Mouse (Mus musculus): ENCODE data around the gene Rnf151.
A peak's percentile ranks its signal among the peaks of the same experiment; 100 is the strongest.

The Rnf151 gene

DNA sequence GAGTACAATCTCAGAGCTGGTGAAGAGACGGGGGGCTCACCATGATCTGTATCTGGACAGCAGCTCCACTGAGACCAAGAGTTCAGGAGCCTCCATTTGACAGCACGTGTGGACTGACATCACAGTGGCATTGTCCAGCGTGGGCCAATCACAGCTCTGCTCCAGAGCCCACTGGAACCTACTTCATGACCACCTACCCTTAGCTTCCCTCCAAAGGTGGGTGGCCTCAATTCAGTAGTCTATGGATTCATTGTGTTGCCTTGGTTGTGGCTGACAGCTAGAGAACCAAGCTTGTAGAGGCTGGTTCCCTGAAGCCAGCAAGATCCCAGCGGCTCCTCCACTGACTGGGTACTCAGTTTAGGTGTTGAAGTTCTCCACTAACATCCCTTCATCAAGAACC, at the start of gene Rnf151, which contains the start of gene Rps2:
Gene Rnf151 (minus strand): TSS at position 121 of the 400 bp plus-strand sequence.
Gene Rps2 (plus strand): TSS at position 174 of the 400 bp plus-strand sequence.
- DNase-seq (ENCODE audit: low spot score): no peak

- no peak for DNase-seq (ENCODE audit: low spot score)
Observed at GRCm38 (mm10) chr17:24766266-24766875, 48.5 kb upstream of the Rnf151 start.

- DNase-seq (ENCODE audit: low spot score): no peak
Observed at GRCm38 (mm10) chr17:24765016-24765905, 47.4 kb upstream of the Rnf151 start.

- DNase-seq (ENCODE audit: low spot score): no peak
Observed at GRCm38 (mm10) chr17:24761121-24761520, 43.3 kb upstream of the Rnf151 start.

- no peak for DNase-seq (ENCODE audit: low spot score)
Observed at GRCm38 (mm10) chr17:24757394-24757793, 39.5 kb upstream of the Rnf151 start.

DNA sequence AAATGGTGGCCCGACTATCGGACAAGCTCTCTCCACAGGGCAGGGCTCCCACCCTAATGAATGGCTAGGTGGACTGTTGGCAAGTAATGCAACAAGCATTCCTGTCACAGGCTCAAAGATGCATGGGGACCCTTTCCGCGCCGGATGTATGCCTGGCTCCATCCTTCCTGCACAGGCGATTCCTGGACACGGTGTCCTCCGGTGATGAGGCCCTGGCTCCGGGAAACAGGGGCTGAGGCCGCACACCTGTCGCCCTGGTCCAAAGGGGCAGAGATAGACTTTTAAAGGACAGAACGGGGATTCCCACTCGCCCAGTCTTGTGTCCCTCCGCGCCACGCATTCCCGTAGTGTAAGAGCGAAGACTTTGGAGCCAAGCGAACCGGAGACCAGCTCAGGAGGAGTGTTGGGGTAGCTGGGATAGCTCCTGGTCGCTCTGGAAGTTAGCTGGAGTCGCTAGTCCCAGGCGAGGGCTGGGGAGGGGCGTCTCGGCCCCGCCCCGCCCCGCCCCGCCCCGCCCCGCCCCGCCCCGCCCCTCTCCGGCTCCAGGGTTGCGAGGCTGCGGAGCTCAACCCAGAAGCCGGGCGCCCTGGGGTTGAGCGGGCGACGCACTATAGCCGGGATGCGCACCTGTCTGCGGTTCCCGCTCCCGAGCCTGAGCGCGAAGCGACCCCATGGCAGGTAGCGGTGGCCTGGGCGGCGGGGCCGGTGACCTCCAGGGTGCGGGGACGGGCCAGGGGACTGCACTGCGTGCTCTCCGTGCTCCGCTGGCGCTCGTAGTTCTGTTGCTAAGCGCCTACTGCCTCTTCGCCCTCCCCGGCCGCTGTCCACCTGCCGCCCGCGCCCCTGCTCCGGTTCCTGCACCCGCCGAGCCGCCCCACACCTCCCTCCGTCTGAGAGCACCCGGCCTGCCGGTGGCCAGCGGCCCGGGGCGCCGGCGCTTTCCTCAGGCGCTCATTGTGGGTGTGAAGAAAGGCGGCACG, 34.8 kb upstream of the Rnf151 start, which contains the start of gene Hs3st6:
Gene Hs3st6 (plus strand): TSS at position 574 of the 980 bp plus-strand sequence.
- DNase-seq (ENCODE audit: low spot score): no peak

GRCm38 (mm10) chr17:24751528-24751927, 33.7 kb upstream of the Rnf151 start:
- DNase-seq (ENCODE audit: low spot score): no peak

GRCm38 (mm10) chr17:24746986-24747385, 29.1 kb upstream of the Rnf151 start:
- no peak for DNase-seq (ENCODE audit: low spot score)

GRCm38 (mm10) chr17:24745526-24746497, 27.9 kb upstream of the Rnf151 start:
- peak; percentile 91 for DNase-seq (ENCODE audit: low spot score)

GRCm38 (mm10) chr17:24744381-24744780, 26.5 kb upstream of the Rnf151 start:
- no peak for DNase-seq (ENCODE audit: low spot score)

DNA sequence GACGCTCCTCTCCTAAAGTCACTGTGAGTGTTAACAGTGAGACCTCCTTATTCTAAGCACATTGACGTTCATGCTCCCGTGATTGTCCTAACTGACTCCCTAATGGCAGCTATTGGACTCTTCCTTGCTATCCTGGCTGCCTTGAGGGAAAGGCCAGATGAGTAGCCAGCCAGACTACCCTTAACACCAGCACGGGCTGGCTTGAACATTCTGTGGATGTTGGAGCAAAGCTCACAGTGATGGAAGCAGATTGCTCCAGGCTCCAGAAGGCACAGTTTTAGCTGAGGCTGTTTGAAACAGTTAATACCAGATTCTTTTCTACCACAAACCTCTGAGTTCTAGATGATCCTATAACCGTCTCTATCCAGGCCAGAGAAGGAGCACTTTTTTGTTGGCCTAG, 26.0 kb upstream of the Rnf151 start:
- DNase-seq (ENCODE audit: low spot score): no peak

DNA sequence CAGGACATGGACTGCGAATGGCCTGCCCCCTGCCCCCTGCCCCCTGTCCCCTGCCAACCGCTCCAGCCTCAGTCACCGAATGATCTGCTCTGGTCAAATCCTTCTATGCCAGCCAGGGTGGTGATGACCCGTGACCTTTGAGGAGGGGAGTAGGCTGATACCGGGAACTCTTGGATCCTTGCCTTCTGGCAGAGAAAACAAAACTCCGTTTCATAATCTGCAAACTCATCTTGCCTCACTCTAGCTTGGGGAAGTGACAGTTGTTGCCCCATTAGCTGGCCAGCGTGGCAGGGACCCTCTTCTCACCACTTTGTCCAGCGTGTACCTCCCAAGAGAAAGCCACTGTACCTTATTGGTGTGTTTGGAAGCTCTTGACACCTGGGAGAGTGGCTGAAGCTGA, 24.4 kb upstream of the Rnf151 start:
- peak; percentile 53 for DNase-seq (ENCODE audit: low spot score)

GRCm38 (mm10) chr17:24739926-24740325, 22.1 kb upstream of the Rnf151 start:
- no peak for DNase-seq (ENCODE audit: low spot score)

DNA sequence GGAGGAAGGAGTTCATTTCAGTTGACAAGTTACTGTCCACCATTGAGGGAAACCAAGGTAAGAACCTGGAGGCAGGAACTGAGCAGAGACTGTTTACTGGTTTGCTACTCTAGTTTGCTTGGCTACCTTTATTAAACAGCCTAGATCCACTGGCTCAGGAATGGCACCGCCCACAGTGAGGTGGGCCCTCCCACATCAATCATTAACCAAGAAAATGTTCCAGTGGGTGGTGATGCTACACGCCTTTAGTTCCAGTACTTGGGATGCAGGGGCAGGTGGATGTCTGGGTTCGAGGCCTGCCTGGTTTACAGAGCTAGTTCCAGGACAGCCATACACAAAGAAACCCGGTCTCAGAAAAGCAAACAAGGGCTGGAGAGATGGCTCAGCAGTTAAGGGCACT, 20.4 kb upstream of the Rnf151 start:
- no peak for DNase-seq (ENCODE audit: low spot score)

DNA sequence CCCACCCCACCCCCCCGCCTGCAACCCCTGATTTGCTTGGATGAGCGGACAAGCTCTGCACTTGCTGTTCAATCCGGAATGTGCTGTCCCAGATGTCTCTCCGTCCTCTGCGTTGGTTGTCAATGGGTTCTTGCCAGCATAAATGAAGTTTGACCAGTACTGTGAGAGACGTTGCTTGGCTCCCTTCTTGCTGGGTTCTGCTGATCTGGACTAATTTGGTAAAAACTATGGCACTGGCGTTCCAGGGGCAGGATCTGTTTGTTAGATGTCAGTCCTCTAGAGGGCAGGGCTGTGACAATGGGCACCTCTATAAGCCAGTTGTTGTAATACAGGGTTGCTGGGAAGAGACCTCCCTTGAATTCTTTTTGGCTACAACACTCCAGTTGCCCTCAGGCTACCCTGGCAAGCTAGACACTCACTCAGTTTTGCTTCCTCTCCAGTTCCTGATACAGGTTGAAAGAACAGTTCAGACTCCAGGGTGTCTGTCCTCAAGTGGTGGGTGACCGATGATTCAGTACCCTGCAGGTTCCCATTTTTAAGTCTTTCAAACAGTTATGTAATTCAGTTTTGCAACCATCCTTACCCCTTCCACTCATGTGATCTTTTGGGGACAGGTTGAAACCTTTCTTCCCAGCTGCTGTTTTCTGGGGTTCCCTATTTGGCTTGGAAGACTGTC, 19.4 kb upstream of the Rnf151 start:
- DNase-seq (ENCODE audit: low spot score): no peak

DNA sequence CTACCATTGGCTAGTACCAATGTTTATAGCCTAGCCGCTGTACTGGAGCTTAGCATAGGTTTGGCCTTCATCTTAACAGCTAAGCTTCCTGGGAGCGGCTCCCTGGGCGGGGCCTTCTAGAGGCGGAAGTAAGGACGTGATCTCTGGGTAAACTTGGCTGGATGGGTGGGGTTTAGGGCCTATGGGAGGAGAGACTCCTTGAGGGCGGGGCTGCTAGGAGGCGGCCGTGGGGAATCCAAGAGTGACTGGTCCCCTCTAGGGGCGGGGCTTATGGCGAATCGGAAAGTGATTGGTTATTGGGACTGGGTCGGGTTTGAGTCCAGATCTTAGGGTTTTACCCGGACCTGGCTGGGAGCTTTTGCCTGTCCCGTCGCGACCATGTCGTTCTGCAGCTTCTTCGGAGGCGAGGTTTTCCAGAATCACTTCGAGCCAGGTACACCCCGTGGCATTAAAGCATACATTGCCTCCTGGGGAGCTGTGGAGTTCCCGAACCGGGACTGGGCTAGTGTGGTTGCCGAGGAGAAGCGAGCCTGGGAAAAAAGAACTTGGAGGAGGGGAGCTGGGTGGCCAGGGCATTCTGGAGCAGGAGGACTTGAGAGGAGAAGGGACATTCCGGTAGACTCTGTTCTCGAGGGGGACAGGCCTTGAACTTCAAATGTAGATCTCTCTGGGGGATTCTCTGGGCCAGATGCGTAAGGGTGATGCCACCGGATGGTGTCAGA, 18.6 kb upstream of the Rnf151 start, which contains the start of gene Msrb1:
Gene Msrb1 (plus strand): TSS at position 313 of the 722 bp plus-strand sequence.
- peak; percentile 96 for DNase-seq (ENCODE audit: low spot score)

DNA sequence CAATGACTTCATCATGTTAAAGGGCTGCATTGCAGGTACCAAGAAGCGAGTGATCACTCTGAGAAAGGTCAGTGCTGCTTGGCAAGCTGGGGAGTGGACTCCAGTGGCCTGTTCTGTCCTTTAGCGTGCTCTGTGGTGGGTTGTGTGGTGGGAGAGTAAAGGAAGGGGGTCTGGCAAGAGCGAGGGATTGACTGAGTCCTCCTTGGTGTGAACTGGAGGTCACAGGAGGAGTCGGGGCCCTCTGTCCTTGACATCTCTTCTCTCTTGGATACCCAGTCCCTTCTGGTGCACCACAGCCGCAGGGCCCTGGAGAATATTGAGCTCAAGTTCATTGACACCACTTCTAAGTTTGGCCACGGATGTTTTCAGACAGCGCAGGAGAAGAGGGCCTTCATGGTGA, 17.6 kb upstream of the Rnf151 start:
- DNase-seq (ENCODE audit: low spot score): no peak

GRCm38 (mm10) chr17:24734513-24734912, 16.6 kb upstream of the Rnf151 start:
- no peak for DNase-seq (ENCODE audit: low spot score)

- DNase-seq (ENCODE audit: low spot score): no peak
Observed at GRCm38 (mm10) chr17:24733434-24734050, 15.7 kb upstream of the Rnf151 start.

Measured in layer of hippocampus, adult 11-12 months (tissue).